Mouse (Mus musculus) stomach, embryonic 14.5 days (tissue): ENCODE measurements at regions not wholly inside any gene's neighbourhood (a gene's known extent, or its start where the extent isn't known, plus 50 kb on each side); places are given as distances from the start of the nearest gene placed in this dataset.

ENCODE experiments used
- ATAC-seq: fragments of 200-750 bp; cut with Nextera tagmentation; 2 replicates; pipeline ENCODE4 v1.8.0; 2017; ENCODE audit warnings: low read depth, moderate TSS enrichment; ENCODE audit not compliant: insufficient number of reproducible peaks, insufficient read depth, low FRiP score
- H3K27ac ChIP-seq: fragments of 300-500 bp; sonication (generic); 2 replicates; pipeline ENCODE4 v1.5.1; 2014; ENCODE audit warnings: mild to moderate bottlenecking, low read length, moderate library complexity, mixed read lengths
- H3K27me3 ChIP-seq: fragments of 300-500 bp; sonication (generic); 2 replicates; pipeline ENCODE4 v1.6.1; 2014; ENCODE audit warnings: low read length, control low read depth, mixed read lengths; ENCODE audit not compliant: control insufficient read depth, insufficient read depth
- H3K36me3 ChIP-seq: fragments of 300-500 bp; sonication (generic); 2 replicates; pipeline ENCODE4 v1.6.1; 2014; ENCODE audit warnings: mild to moderate bottlenecking, control low read depth, low read length, moderate library complexity, mixed read lengths; ENCODE audit not compliant: control insufficient read depth, insufficient read depth
- H3K4me1 ChIP-seq: fragments of 300-500 bp; sonication (generic); 2 replicates; pipeline ENCODE4 v1.6.1; 2014; ENCODE audit warnings: low read length, control low read depth, mixed read lengths; ENCODE audit not compliant: control insufficient read depth, insufficient read depth
- H3K4me2 ChIP-seq: fragments of 300-500 bp; sonication (generic); replicated peaks from 2 replicates; pipeline ENCODE4 v1.6.1; 2014; ENCODE audit warnings: low read depth, low read length, control low read depth
- H3K4me3 ChIP-seq: fragments of 300-500 bp; sonication (generic); 2 replicates; pipeline ENCODE4 v1.5.1; 2014; ENCODE audit warnings: low read depth, low read length, control low read depth
- H3K9ac ChIP-seq: fragments of 300-500 bp; sonication (generic); replicated peaks from 2 replicates; pipeline ENCODE4 v1.6.1; 2014; ENCODE audit warnings: low read depth, mild to moderate bottlenecking, control low read depth, low read length, moderate library complexity, mixed read lengths
- H3K9me3 ChIP-seq: fragments of 300-500 bp; sonication (generic); 2 replicates; pipeline ENCODE4 v1.6.1; 2016; ENCODE audit warnings: low read depth, low read length, control low read depth; ENCODE audit not compliant: control insufficient read depth
- WGBS: fragments of 180-500 bp; shearing (Covaris S2); extraction: QIAGEN DNeasy Blood & Tissue Kit; methylation state at CpG from one replicate; pipeline ENCODE4 v1.1.7; 2014; 5-methylcytosine and 5-hydroxymethylcytosine counted together

- Histone ChIP-seq H3K36me3 (no peaks in the 10 kb centered on the region), H3K9me3 (no peaks in the 10 kb centered on the region), H3K9ac (no peak overlapping the region), H3K27ac (no peak overlapping the region), H3K4me2 (no peak overlapping the region), H3K27me3 (no peaks in the 10 kb centered on the region), H3K4me3 (no peak overlapping the region), H3K4me1 (0 out of 2 replicates have a peak, but pooled peaks cover 3% of the 10 kb centered on the region)
- 48% methylated on average over 11 of the region's 11 CpGs for WGBS
- no peak for ATAC-seq
These were observed 241.3 kb downstream of the Fign start for GRCm38 (mm10) chr2:63856462-63857054.

GRCm38 (mm10) chr2:63855476-63855875 lies 242.4 kb downstream of the Fign start:
- Histone ChIP-seq H3K36me3 (no peaks in the 10 kb centered on the region), H3K27ac (no peak overlapping the region), H3K4me2 (no peak overlapping the region), H3K4me1 (0 out of 2 replicates have a peak, but pooled peaks cover 3% of the 10 kb centered on the region), H3K4me3 (no peak overlapping the region), H3K27me3 (no peaks in the 10 kb centered on the region), H3K9ac (no peak overlapping the region), H3K9me3 (no peaks in the 10 kb centered on the region)
- WGBS, result 73% methylated on average over 5 of the region's 5 CpGs
- no peak for ATAC-seq

GRCm38 (mm10) chr2:63854198-63854875 lies 243.5 kb downstream of the Fign start:
- H3K36me3 ChIP-seq, result no peaks in the 10 kb centered on the region
- H3K4me3 ChIP-seq, result no peak overlapping the region
- no peaks in the 10 kb centered on the region for H3K9me3 ChIP-seq
- 0 out of 2 replicates have a peak, but pooled peaks cover 3% of the 10 kb centered on the region for H3K4me1 ChIP-seq
- no peak overlapping the region for H3K27ac ChIP-seq
- no peak overlapping the region for H3K9ac ChIP-seq
- ATAC-seq, result no peak
- WGBS, result 54% methylated on average over 1 of the region's 1 CpGs
- H3K27me3 ChIP-seq, result no peaks in the 10 kb centered on the region
- H3K4me2 ChIP-seq, result no peak overlapping the region

GRCm38 (mm10) chr2:63853226-63853625 lies 244.6 kb downstream of the Fign start:
- Histone ChIP-seq H3K27ac (no peak overlapping the region), H3K36me3 (no peaks in the 10 kb centered on the region), H3K4me3 (no peak overlapping the region), H3K9me3 (no peaks in the 10 kb centered on the region), H3K27me3 (no peaks in the 10 kb centered on the region), H3K4me2 (no peak overlapping the region), H3K4me1 (0 out of 2 replicates have a peak, but pooled peaks cover 3% of the 10 kb centered on the region), H3K9ac (no peak overlapping the region)
- no peak for ATAC-seq
- 82% methylated on average over 10 of the region's 10 CpGs for WGBS

GRCm38 (mm10) chr2:63852287-63852686 lies 245.6 kb downstream of the Fign start:
- Histone ChIP-seq H3K27ac (no peak overlapping the region), H3K9me3 (no peaks in the 10 kb centered on the region), H3K4me3 (no peak overlapping the region), H3K4me1 (0 out of 2 replicates have a peak, but pooled peaks cover 3% of the 10 kb centered on the region), H3K4me2 (no peak overlapping the region), H3K27me3 (no peaks in the 10 kb centered on the region), H3K9ac (no peak overlapping the region), H3K36me3 (no peaks in the 10 kb centered on the region)
- 60% methylated on average over 6 of the region's 6 CpGs for WGBS
- no peak for ATAC-seq

- Histone ChIP-seq H3K27ac (no peak overlapping the region), H3K4me3 (no peak overlapping the region), H3K36me3 (no peaks in the 10 kb centered on the region), H3K9me3 (no peaks in the 10 kb centered on the region), H3K9ac (no peak overlapping the region), H3K4me2 (no peak overlapping the region), H3K4me1 (no peaks in the 10 kb centered on the region), H3K27me3 (no peaks in the 10 kb centered on the region)
- ATAC-seq, result no peak
- WGBS, result 59% methylated on average over 5 of the region's 5 CpGs
These were observed 247.8 kb downstream of the Fign start for GRCm38 (mm10) chr2:63850033-63850432.

- 69% methylated on average over 6 of the region's 6 CpGs for WGBS
- no peak overlapping the region for H3K4me3 ChIP-seq
These were observed 248.4 kb downstream of the Fign start for GRCm38 (mm10) chr2:63849486-63849885.

GRCm38 (mm10) chr2:63832041-63832714 lies 265.7 kb downstream of the Fign start:
- Histone ChIP-seq H3K9ac (no peak overlapping the region), H3K27ac (no peak overlapping the region), H3K36me3 (no peaks in the 10 kb centered on the region), H3K27me3 (no peaks in the 10 kb centered on the region), H3K4me3 (no peak overlapping the region), H3K4me1 (no peaks in the 10 kb centered on the region), H3K4me2 (no peak overlapping the region), H3K9me3 (no peaks in the 10 kb centered on the region)
- WGBS, result 67% methylated on average over 4 of the region's 4 CpGs
- ATAC-seq, result no peak

More at GRCm38 (mm10) chr2:63849486-63849885, 248.4 kb downstream of the Fign start:
- H3K27me3 ChIP-seq, result no peaks in the 10 kb centered on the region
- no peak overlapping the region for H3K27ac ChIP-seq
- H3K4me1 ChIP-seq, result no peaks in the 10 kb centered on the region
- no peaks in the 10 kb centered on the region for H3K36me3 ChIP-seq
- no peak overlapping the region for H3K9ac ChIP-seq
- no peak for ATAC-seq
- no peaks in the 10 kb centered on the region for H3K9me3 ChIP-seq
- no peak overlapping the region for H3K4me2 ChIP-seq
